In genomic region chr12:5759485-5759884, GRCm38 (mm10) we compare ENCODE assay signal across 17 mouse cellular contexts.
"Had no signal": no experiment of that assay in that cellular context is flagged by ENCODE, and none has a peak within 500 bp of the region (broad histone marks: within the 10 kb centered on the region; RNA-seq: fewer than 3 reads in every experiment).

No protein-coding gene starts in this region.

- DNase-seq: gastrocnemius, adult 2 months; gastrocnemius, postnatal 10 days; gastrocnemius, postnatal 25 days; heart, adult 18-20 months; heart, postnatal 10 days; heart, postnatal 4 days; kidney, adult 18-20 months; kidney, adult 8-10 months; kidney, postnatal 10 days; kidney, postnatal 25 days; kidney, postnatal 4 days; liver; liver, embryonic 13.5 days had no signal

- ATAC-seq: hindbrain, embryonic 16.5 days; inflammation-experienced regulatory T-cells, adult 6 months; intestine, embryonic 15.5 days; intestine, postnatal 0 days had no signal
